Mouse (Mus musculus): ENCODE results near the gene Gid8. TPM values are rescaled to one million over a fixed set of nuclear protein-coding genes. Genes with fewer than 3 reads are reported as not detected.

Gid8 gene
- total RNA-seq, 2 experiments from 2014 or later, result 61.8 to 71.6 TPM

- DNase-seq, result no peak
Measured at GRCm38 (mm10) chr2:180748904-180749303, 39.0 kb downstream of the Gid8 start.

- no peak for DNase-seq
Measured at GRCm38 (mm10) chr2:180754976-180755688, 45.2 kb downstream of the Gid8 start.

- DNase-seq, result peak; percentile 83
Measured at GRCm38 (mm10) chr2:180755896-180756295, 46.0 kb downstream of the Gid8 start.

GRCm38 (mm10) chr2:180756786-180757185 is 46.9 kb downstream of the Gid8 start:
- DNase-seq, result no peak

GRCm38 (mm10) chr2:180758513-180759263 is 48.8 kb downstream of the Gid8 start:
- DNase-seq, result no peak

- DNase-seq, result no peak
Measured at GRCm38 (mm10) chr2:180764986-180765385, 55.1 kb downstream of the Gid8 start.

GRCm38 (mm10) chr2:180765713-180766112 is 55.8 kb downstream of the Gid8 start:
- no peak for DNase-seq

Other genes starting within 250 kb of the Gid8 start
- gene Ntsr1, start 210.1 kb upstream of the Gid8 start, total RNA-seq (2021), result under 1 TPM in 1 of 2 experiments, not detected in 1; 0.06 TPM
- 10 to 100 TPM; 21.0 to 26.8 TPM for gene Mrgbp, start 128.8 kb upstream of the Gid8 start, total RNA-seq (2021)
- gene Ogfr, start 120.9 kb upstream of the Gid8 start, total RNA-seq (2021), result 10 to 100 TPM; 44.4 to 49.2 TPM
- gene Col9a3, start 112.3 kb upstream of the Gid8 start, total RNA-seq (2021), result 1 to 10 TPM in 1 of 2 experiments, under 1 TPM in 1; 0.55 to 1.8 TPM
- gene Tcfl5, start 67.4 kb upstream of the Gid8 start, total RNA-seq (2021), result under 1 TPM; 0.33 to 0.39 TPM
- gene Dido1, start 118 bp upstream of the Gid8 start, total RNA-seq (2021), result 10 to 100 TPM; 41.1 to 55.9 TPM
- 1 to 10 TPM; 1.6 to 2.2 TPM for gene Slc17a9, start 15.1 kb downstream of the Gid8 start, total RNA-seq (2021)
- gene Bhlhe23, start 66.8 kb downstream of the Gid8 start, total RNA-seq (2021), result not detected
- gene Ythdf1, start 210.8 kb downstream of the Gid8 start, total RNA-seq (2021), result 10 to 100 TPM; 44.8 to 55.9 TPM
- not detected for gene Birc7, start 218.9 kb downstream of the Gid8 start, total RNA-seq (2021)
- 10 to 100 TPM in 1 of 2 experiments, 1 to 10 TPM in 1; 7.6 to 10.4 TPM for gene Nkain4, start 244.6 kb downstream of the Gid8 start, total RNA-seq (2021)

All from adrenal gland, postnatal 10 days (tissue).